Mouse (Mus musculus): ENCODE data around the gene Ankrd63. TPM values are rescaled to one million over a fixed set of nuclear protein-coding genes. Genes with fewer than 3 reads are reported as not detected.
"Not testable (repeated sequence)": the region's sequence is repeated elsewhere in the genome, so short reads cannot be mapped to it uniquely, and the experiment has no call there.

Gene Ankrd63
- polyA plus RNA-seq, 1 experiment from 2014 or later: 0.67 TPM

DNA sequence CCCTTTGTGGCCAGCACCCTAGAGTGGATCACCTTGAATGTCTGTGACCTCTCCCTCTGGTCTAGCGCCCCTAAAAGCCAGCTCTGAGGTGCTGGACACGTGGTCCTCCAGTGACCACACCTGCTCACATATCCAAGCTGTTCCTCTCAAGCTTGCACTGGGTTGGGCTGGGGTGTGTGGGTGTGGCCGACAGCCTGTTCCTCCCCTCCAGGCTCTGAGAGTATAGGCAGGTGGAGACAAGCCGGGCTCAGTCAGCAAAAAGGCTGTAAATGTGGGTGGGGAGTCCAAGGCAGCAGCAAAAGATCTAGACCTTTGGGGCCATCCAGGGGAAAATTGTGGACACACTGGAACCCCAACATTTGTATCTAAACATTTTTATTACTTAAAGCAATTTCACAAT is 45.3 kb downstream of the Ankrd63 start:
- no peak overlapping the region for H3K9ac ChIP-seq
- H3K4me1 ChIP-seq: peaks cover 62% of the 10 kb centered on the region
- ATAC-seq (ENCODE audit: extremely low read depth, insufficient number of reproducible peaks, low FRiP score, low TSS enrichment): peak; percentile 72
- H3K4me3 ChIP-seq: no peak overlapping the region
- H3K36me3 ChIP-seq: no peaks in the 10 kb centered on the region
- no peaks in the 10 kb centered on the region for H3K9me3 ChIP-seq
- H3K4me2 ChIP-seq: peak overlapping the region; percentile 67; the same call in 1 of the 2 replicates
- WGBS: 40% methylated on average over 4 of the region's 4 CpGs
- H3K27ac ChIP-seq (replicated peaks): peak overlapping the region; percentile 78; the same call in 1 of the 2 replicates
- H3K27me3 ChIP-seq (replicated peaks): peaks cover 13% of the 10 kb centered on the region

DNA sequence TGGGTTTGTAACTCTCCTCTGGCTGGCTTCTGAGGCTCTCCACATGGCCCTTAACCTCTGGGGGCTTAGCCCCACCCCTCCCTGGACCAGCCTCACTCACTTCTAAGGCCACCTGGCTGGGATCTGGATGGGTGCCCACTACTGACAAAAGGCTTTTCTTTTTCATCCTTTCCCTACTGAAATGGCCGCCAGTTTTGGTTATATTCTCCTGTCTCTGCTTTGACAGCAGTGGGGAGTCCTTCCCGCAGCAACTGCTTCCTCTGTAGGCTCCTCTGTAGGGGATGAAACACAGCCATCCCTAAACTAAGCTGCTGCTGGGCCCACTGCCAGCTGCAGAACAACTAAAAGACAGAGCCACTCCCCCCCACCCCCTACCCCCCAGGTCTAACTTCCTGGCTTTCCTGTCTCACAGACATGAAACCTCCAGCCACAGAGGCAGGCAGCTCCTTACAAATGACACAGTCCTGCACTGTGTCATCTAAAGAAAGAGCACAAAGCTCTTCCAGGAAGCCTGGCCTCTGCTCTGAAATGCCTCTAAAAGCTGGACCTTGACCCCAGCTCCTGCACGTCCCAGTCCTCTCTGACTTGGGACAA is 47.0 kb downstream of the Ankrd63 start:
- no peak overlapping the region for H3K4me3 ChIP-seq
- H3K4me2 ChIP-seq: no peak overlapping the region
- 32% methylated on average over 3 of the region's 3 CpGs for WGBS
- H3K36me3 ChIP-seq: no peaks in the 10 kb centered on the region
- H3K4me1 ChIP-seq: peaks cover 48% of the 10 kb centered on the region
- H3K9ac ChIP-seq: peak overlapping the region; percentile 50; the same call in 1 of the 2 replicates
- no peaks in the 10 kb centered on the region for H3K9me3 ChIP-seq
- 0 out of 2 replicates have a peak, but pooled peaks cover under 1% of the 10 kb centered on the region for H3K27me3 ChIP-seq (replicated peaks)
- ATAC-seq (ENCODE audit: extremely low read depth, insufficient number of reproducible peaks, low FRiP score, low TSS enrichment): no peak
- peak overlapping the region; percentile 68 for H3K27ac ChIP-seq (replicated peaks)

DNA sequence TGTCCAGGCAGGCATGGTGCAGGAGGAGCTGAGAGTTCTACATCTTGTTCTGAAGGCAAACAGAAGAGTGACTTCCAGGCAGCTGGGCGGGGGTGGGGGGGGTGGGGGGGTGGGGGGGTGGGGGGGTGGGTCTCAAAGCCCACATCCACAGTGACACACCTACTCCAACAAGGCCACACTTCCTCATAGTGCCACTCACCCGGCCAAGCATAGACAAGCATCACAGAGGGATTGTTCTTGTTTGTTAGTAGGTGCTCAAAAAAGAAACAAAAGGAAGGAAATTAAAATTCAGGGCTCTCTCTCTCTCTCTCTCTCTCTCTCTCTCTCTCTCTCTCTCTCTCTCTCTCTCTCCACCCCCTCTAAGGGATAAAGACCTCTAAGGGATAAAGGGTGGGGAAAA is 53.1 kb downstream of the Ankrd63 start:
- not testable (repeated sequence) for H3K4me3 ChIP-seq; H3K4me2 ChIP-seq; H3K9me3 ChIP-seq; H3K27ac ChIP-seq (replicated peaks); H3K9ac ChIP-seq; H3K27me3 ChIP-seq (replicated peaks); H3K36me3 ChIP-seq; ATAC-seq (ENCODE audit: extremely low read depth, insufficient number of reproducible peaks, low FRiP score, low TSS enrichment)
- 85% methylated on average over 2 of the region's 2 CpGs for WGBS
- peaks cover 13% of the 10 kb centered on the region; the same call in 1 of the 2 replicates for H3K4me1 ChIP-seq

Other genes with a start within 250 kb of the Ankrd63 start
- gene Srp14, start 224.3 kb downstream of the Ankrd63 start, polyA plus RNA-seq (2015; fragmentation: Nextera tagmentation; extraction: Ambion mirVana): 196 and 218 TPM in 2 replicates
- 2.5 and 2.9 TPM in 2 replicates for gene Bmf, start 154.3 kb downstream of the Ankrd63 start, polyA plus RNA-seq (2015; fragmentation: Nextera tagmentation; extraction: Ambion mirVana)
- gene Bub1b, start 105.8 kb downstream of the Ankrd63 start, polyA plus RNA-seq (2015; fragmentation: Nextera tagmentation; extraction: Ambion mirVana): 64.3 and 69.9 TPM in 2 replicates
- gene Pak6, start 40.7 kb downstream of the Ankrd63 start, polyA plus RNA-seq (2015; fragmentation: Nextera tagmentation; extraction: Ambion mirVana): 7.4 and 7.5 TPM in 2 replicates
- gene Plcb2, start 24.5 kb upstream of the Ankrd63 start, polyA plus RNA-seq (2015; fragmentation: Nextera tagmentation; extraction: Ambion mirVana): 0.94 and 1.6 TPM in 2 replicates
- 36.2 and 38.3 TPM in 2 replicates for gene Inafm2, start 41.8 kb upstream of the Ankrd63 start, polyA plus RNA-seq (2015; fragmentation: Nextera tagmentation; extraction: Ambion mirVana)
- gene Ccdc9b, start 58.7 kb upstream of the Ankrd63 start, polyA plus RNA-seq (2015; fragmentation: Nextera tagmentation; extraction: Ambion mirVana): 2.2 and 2.9 TPM in 2 replicates
- not detected in 2 replicates for gene Phgr1, start 68.8 kb upstream of the Ankrd63 start, polyA plus RNA-seq (2015; fragmentation: Nextera tagmentation; extraction: Ambion mirVana)
- 0.17 and 0.24 TPM in 2 replicates for gene Disp2, start 75.8 kb upstream of the Ankrd63 start, polyA plus RNA-seq (2015; fragmentation: Nextera tagmentation; extraction: Ambion mirVana)
- 100 and 115 TPM in 2 replicates for gene Knstrn, start 110.0 kb upstream of the Ankrd63 start, polyA plus RNA-seq (2015; fragmentation: Nextera tagmentation; extraction: Ambion mirVana)
- gene Ivd, start 158.0 kb upstream of the Ankrd63 start, polyA plus RNA-seq (2015; fragmentation: Nextera tagmentation; extraction: Ambion mirVana): 69.9 and 75.6 TPM in 2 replicates
- gene Bahd1, start 196.4 kb upstream of the Ankrd63 start, polyA plus RNA-seq (2015; fragmentation: Nextera tagmentation; extraction: Ambion mirVana): 2.3 and 3.1 TPM in 2 replicates
- 19.4 and 21.6 TPM in 2 replicates for gene Chst14, start 222.5 kb upstream of the Ankrd63 start, polyA plus RNA-seq (2015; fragmentation: Nextera tagmentation; extraction: Ambion mirVana)

Measured in heart, embryonic 13.5 days (tissue).